Mouse (Mus musculus): Measurements from ENCODE around the gene Bgn.

DNA sequence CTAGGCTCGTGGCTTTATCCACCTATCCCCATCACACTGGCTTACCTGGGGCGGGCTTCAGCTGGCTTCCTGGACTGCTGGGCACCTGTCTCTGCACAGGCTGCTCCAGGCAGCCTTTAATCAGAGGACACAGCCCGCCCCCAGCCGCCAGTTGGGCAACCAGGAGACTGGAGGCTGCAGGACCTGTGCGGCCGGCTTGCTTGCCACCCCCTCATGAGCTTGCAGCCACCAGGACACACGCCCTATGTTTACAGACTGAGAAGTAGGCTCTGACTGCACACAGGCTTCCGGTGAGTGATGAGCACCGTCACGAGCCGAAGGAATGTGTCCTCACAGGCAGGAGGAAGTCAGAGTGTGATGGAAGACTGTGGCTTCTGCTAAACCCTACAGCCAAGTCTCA, 48.1 kb upstream of the Bgn start, which contains the start of gene Trex2:
- TF ChIP-seq POLR2A (IDR thresholded peaks at IDR 0.05; ENCODE audit: borderline replicate concordance, extremely low read depth, insufficient read depth, insufficient read length, poor library complexity, severe bottlenecking) (no peak), CTCF (IDR thresholded peaks at IDR 0.05; ENCODE audit: borderline replicate concordance, extremely low read depth, insufficient read depth, insufficient read length) (no peak)
